Mouse (Mus musculus) embryonic facial prominence, embryonic 15.5 days (tissue): ENCODE measurements around the gene Slc36a1. TPM values are rescaled to one million over a fixed set of nuclear protein-coding genes. Genes with fewer than 3 reads are reported as not detected.

ENCODE experiments used
- polyA plus RNA-seq: library from polyadenylated mRNA; unstranded; fragments of >200 nt; fragmentation: Nextera tagmentation; extraction: Ambion mirVana; gene quantifications from 2 replicates; pipeline ENCODE4 v1.2.1, GENCODE M21; 2015

Gene Slc36a1
- polyA plus RNA-seq, 1 experiment from 2014 or later: 2.8 TPM

Other genes with a start within 250 kb of the Slc36a1 start
- 23.0 and 24.5 TPM in 2 replicates for gene Tnip1, start 241.4 kb upstream of the Slc36a1 start, polyA plus RNA-seq
- 355 and 382 TPM in 2 replicates for gene Anxa6, start 170.9 kb upstream of the Slc36a1 start, polyA plus RNA-seq
- gene Ccdc69, start 126.2 kb upstream of the Slc36a1 start, polyA plus RNA-seq: 1.8 and 2.4 TPM in 2 replicates
- 29.2 and 31.8 TPM in 2 replicates for gene Gm2a, start 106.2 kb upstream of the Slc36a1 start, polyA plus RNA-seq
- not detected in 2 replicates for gene Slc36a3, start 52.6 kb upstream of the Slc36a1 start, polyA plus RNA-seq
- gene Slc36a2, start 19.3 kb upstream of the Slc36a1 start, polyA plus RNA-seq: 3.7 and 4.0 TPM in 2 replicates
- gene Fat2, start 132.2 kb downstream of the Slc36a1 start, polyA plus RNA-seq: 1.1 and 1.6 TPM in 2 replicates
- 3,074 and 3,219 TPM in 2 replicates for gene Sparc, start 218.8 kb downstream of the Slc36a1 start, polyA plus RNA-seq